Mouse (Mus musculus) granulocyte monocyte progenitor cell, adult 5-6 weeks (primary cell): ENCODE results near the gene Golga2. TPM values are rescaled to one million over a fixed set of nuclear protein-coding genes. Genes with fewer than 3 reads are reported as not detected.

ENCODE experiments used
- ATAC-seq: replicated peaks from 2 replicates; pipeline ENCODE4 v1.8.0; 2016; ENCODE audit warnings: mild to moderate bottlenecking, moderate TSS enrichment, inconsistent platforms; ENCODE audit not compliant: poor library complexity, severe bottlenecking
- total RNA-seq, 2 experiments: library from RNA; stranded (forward) in 1 of 2; stranded (reverse) in 1 of 2; fragments of 200-712, 200-1000 nt in 1 of 2; fragments of >200 nt in 1 of 2; fragmentation: Nextera tagmentation in 1 of 2; gene quantifications; 2 replicates each; pipeline ENCODE4 v1.2.3; 2014 to 2017

Golga2 gene
- total RNA-seq, 2 experiments from 2014 or later, result 32.2 to 49.7 TPM

DNA sequence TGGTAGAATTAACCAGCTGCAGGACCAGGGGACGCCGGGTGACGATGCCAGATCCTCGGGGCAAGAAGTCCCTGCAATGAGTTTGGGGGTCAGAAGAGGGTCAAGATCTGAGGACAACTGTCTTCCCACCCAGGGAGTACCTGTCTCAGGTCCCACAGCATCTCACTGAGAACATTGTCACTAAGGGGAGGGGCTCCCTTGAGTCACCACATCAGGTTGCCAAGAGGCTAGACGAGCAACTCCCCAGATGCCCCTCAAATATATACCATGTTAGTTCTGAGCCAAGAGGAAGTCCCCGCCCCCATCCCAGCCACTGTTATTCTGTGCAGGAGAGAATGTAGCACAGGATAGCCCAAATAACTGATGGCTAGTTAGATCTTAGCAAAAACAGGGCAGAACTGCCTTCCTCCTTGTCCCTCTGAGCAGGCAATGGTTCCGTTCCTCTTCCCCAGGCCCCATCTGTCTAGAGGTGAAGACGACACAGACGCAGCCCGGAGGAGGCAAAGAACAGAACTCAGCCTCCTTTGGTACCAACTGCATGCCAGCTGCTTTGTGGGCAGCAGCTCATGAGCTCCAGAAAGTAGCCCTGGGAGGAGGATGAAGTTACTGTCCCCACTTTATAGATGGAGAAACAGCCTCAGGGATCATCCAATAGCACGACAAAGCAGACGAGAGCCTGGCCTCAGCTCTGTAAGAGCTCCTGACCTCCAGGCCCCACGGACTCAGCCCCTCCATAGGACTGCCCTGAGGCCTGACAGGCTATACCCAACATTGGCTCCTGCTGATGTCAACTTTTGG, 53.9 kb downstream of the Golga2 start:
- no peak for ATAC-seq

DNA sequence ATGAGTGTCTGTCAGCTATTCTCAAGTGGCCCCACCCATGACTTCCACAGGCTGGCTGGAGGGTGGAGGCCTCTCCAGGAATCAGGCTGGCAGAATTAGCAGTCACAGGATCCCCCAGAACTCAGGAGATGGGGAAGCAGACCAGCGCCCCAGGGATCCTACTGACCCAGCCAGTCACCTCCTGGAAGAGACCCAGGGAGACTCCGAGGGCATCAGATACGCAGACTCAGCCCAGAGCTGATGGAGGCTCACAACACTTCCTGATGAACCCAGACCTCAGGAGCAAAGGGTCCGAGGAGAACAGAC, 54.4 kb downstream of the Golga2 start:
- no peak for ATAC-seq

- ATAC-seq, result no peak
These were observed 54.9 kb downstream of the Golga2 start for GRCm38 (mm10) chr2:32342039-32342438.

DNA sequence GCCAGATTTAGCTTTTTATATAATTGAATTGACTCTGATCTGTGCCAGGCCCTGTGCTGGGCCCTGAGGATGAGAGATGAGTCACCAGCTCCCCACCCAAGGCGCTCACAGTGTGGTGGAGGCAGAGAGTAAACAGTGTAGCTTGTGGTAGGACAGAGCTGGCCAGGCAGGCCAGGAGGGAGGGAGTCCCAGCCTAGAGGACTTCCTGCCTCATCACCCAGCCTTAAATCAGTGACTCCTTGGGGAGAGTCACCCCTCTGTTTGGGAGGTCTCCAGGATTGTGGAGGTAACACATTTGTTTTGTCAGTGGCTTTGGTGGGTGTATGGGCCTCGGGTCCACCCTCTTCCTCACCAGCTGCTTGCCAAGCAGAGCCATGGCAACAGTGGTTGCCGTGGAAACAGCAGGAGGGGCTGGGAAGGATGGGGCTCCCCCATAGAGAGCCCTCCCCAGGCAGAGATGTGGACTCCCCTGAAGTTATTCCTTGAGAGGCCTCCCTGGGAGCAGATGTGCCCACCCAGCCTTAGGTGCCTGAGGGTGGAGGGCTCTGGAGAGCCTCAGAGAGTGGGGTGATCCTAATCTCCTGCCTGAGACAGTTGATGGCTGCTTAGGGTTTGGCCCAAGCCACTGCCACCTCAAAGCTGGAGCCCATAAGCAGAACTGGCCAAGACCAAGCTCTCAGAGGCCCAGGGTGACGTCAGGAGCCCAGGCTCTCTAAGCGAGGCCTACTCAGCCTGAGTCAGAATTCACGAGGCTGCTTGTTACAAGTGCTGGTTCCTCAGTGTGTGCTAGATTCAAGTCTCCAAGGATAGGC, 55.6 kb downstream of the Golga2 start:
- ATAC-seq, result no peak

DNA sequence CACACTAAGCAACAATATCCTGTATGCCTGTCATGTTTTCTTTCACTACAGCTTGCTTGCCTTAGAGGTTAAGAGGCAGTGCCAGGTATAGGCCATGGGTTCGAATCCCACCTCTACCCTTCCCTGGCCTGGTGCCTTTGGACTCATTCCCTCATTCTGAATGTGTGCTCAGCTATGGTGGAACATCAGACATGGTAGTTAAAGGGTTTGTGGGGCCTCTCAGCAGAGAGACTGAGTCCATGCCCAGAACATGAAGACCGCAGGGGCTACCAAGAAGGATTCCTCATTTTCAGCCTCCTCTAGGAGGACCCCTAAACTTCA, 56.1 kb downstream of the Golga2 start:
- ATAC-seq, result no peak

DNA sequence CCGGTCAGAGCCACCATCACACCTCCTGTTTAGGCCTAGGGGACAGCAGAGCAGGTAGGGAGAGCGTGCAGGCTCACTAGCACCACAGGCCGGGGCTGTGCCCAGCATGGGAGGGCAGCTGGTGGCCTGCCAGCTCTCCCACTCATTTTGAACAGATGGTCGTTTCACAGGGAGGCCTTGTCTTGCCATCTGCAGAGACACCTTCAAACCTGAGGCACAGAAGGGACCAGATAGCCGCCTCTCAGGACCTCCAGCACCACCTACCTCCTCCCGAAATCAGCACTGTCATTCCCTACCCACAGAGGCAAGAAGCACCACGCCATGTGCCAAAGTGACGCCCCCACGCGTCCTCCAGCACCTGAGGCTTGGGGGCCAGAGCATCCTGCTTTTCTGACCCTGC, 56.9 kb downstream of the Golga2 start:
- no peak for ATAC-seq

DNA sequence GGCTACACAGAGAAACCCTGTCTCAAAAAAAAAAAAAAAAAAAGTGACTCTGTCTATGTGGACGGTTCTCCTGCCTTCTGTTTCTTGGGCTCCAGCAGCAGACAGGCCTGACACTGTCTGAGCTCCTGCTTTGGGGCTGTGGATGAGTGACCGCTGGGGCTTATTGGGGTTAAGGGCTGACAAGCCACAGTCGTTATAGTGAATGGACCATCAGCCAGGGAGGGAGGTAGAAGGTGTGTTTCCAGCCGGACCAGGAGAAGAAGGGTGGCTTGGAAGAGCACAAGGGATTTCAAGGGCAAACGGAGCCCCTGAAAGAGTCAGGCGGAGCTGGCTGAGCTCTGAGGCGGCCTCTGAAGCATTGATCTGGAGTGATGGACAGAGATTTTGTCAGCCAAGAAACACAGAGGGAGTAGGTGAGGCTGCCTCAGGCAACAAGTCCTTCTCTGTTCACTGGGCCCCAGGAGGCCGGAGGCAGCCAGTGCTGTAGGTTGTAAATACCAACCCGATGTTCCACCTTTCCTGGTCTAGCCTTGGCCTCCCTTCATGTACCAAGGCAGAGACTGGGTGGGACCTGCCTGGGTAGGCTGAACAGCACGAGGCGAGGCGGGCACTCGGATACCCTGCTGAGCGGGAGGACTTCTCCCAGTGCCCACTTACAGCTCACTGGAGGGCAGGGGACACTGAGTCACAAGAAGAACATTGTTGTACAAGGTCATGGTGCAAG, 57.6 kb downstream of the Golga2 start:
- ATAC-seq, result no peak

- ATAC-seq, result no peak
These were observed 59.8 kb downstream of the Golga2 start for GRCm38 (mm10) chr2:32347019-32347418.

- ATAC-seq, result no peak
These were observed 61.1 kb downstream of the Golga2 start for GRCm38 (mm10) chr2:32348311-32348710.

DNA sequence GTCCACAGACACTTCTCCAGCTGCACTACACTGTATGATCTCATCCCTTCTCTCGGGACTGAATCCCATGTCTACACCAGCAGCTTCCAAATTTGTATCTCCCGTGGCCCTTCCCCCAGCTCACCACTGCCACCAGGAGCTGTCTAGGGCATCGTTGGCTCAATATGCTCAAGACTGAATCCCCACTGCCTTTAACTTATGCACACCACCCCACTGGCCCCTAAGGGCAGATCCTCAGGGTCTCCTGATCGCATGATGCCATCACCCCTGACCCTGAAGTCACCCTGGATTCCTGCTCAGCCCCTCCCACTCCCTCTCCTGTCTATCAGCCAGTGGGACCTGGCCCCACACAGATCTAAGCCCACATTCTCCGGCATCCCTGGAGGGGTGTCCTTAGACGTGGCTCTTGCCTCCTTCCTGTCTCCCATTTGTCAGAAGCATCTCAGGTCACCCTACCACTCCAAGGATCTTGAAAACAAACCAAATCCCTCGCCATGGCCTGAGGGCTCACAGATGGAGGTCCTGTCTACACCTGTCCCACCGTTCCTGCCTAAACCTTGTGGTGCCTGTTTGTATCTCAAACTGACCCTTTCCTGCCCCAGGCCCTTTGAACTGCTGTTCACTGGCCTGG, 62.6 kb downstream of the Golga2 start:
- no peak for ATAC-seq

DNA sequence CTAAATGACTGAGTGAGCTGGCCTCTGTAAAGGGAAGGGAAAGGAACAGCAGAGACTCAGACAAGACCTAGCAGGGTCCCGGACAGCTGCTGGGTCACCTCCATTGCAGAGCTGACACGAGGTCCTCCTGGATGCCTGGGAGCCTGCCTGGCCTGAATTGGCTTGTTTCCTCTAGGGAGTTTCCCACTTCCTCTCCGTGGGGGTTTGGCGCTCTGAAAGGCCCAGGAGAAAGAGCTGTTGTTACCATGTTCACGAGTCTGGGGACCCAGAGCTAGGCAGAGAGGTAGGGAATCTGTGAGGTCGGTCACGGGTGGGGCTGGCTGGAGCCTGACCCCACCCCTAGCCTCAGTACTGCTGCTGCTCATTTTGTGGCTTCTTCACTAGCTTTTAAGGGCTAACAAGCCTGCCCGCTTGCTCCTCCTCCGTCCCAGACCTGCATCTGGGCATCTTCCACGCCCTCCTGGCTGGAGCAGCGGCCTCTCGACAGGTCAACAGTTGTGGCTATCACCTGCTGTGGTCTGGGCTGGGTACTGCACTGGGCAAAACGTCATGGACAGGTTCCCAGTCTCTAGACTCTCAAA, 63.4 kb downstream of the Golga2 start:
- peak; percentile 18; the same call in 1 of the 2 replicates for ATAC-seq

DNA sequence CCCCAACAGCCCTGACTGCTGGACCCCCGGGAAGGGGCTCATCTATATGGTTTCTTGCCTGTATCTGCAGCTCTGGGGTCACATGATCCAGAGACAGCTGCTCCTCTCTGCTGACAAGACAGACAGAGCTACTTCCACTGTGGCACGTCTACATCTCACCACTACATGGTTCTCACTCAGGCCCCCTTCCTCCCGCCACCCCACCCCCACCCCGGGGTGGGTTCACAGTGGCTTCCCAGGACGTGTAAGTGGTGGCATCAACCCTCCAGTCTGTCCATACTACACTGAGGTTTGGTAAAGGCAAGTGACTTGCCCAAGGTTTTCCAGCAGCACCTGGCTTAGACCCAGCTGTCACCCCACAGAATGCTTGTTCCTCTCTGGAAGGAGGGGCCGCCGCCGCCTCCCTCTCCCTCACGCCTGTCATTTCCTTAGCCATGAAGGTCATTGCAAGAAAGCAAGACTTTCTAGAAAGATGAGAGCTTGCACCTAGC, 64.3 kb downstream of the Golga2 start:
- no peak for ATAC-seq

- 0 out of 2 replicates have a peak, but pooled peaks have one; percentile 8 for ATAC-seq
These were observed 65.2 kb downstream of the Golga2 start, which contains the start of gene Ciz1 for GRCm38 (mm10) chr2:32352151-32353006. Ciz1 (plus strand) TSS chr2:32352327.

GRCm38 (mm10) chr2:32353007-32353542, 65.9 kb downstream of the Golga2 start, which contains the start of gene Dnm1:
Dnm1 (minus strand) TSS chr2:32353338.
- peak; percentile 79 for ATAC-seq

GRCm38 (mm10) chr2:32353836-32354235, 66.7 kb downstream of the Golga2 start:
- ATAC-seq, result no peak

DNA sequence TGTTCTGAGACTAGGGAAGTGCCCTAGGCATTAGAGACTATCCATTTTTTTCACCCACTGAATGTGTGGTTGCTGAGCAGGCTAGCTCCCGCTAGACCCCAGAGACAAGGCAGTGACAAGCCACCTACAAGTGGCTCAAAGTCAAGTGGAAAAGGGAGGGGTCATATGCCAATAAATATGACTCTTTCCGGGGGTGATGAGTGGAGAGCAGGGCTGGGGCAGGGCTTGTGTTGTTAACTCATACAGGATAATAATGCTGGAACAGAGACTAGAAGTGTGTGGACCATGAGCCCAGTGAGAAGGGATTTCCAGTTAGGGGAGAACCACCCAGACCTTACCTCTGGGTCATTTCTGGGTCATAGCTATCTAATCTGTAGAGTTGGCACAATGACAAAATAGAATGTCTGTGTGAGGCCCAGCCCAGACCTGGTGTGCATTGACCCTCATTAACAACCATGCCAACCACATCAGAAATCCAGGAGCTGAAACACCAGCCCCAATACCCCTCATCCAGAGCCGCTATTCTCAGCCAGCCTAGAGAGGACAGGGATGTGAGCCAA, 67.2 kb downstream of the Golga2 start:
- no peak for ATAC-seq

- no peak for ATAC-seq
These were observed 69.0 kb downstream of the Golga2 start for GRCm38 (mm10) chr2:32356216-32356615.
